Mouse (Mus musculus): ENCODE measurements around the gene Nfkb1. TPM values are rescaled to one million over a fixed set of nuclear protein-coding genes. Genes with fewer than 3 reads are reported as not detected.

The Nfkb1 gene
- total and polyA plus RNA-seq, 3 experiments = 271 to 369 (median 346) TPM

- H3K4me3 ChIP-seq (replicated peaks in 1 of 3; ENCODE audit: low read depth in 2 of 3, low read length in 2 of 3, poor library complexity in 1 of 3) = no peak overlapping the region
- H3K79me2 ChIP-seq (replicated peaks; ENCODE audit: control insufficient read depth, extremely low read depth, insufficient read depth, poor library complexity, severe bottlenecking) = no peaks in the 10 kb centered on the region
- H3K27me3 ChIP-seq (replicated peaks) = peaks cover 4% of the 10 kb centered on the region
- TF ChIP-seq POLR2AphosphoS2 (IDR thresholded peaks at IDR 0.05; ENCODE audit: low read depth, low read length) = no peak
- TF ChIP-seq RCOR1 (conservative IDR thresholded peaks at IDR 0.05; ENCODE audit: low read depth, low read length) = no peak
- H3K4me1 ChIP-seq (ENCODE audit: control insufficient read depth in 1 of 2, insufficient read depth in 2 of 2) = peaks cover 4 to 18% of the 10 kb centered on the region in 2 experiments; a peak in 3 of 4 replicates
- dilution Hi-C loops (cut with MboI; ENCODE audit: extremely low pct_ligation_motif_present, extremely low pct_unique_long_range_greater_than_20kb, low sequenced_read_pairs) = no loop called here
- no peaks in the 10 kb centered on the region for H3K9me3 ChIP-seq (replicated peaks; ENCODE audit: low read length)
- in situ Hi-C loops (cut with MboI; ENCODE audit: low pct_ligation_motif_present, low pct_unique_long_range_greater_than_20kb, low sequenced_read_pairs) = loop anchor here (5.0 kb wide), 1 partner anchor 76 kb away; no protein-coding TSS in a partner anchor
- H3K27ac ChIP-seq (ENCODE audit: insufficient read depth, low read depth) = no peak overlapping the region
- no peaks in the 10 kb centered on the region for H3K36me3 ChIP-seq (replicated peaks in 1 of 2; ENCODE audit: control insufficient read depth in 1 of 2, insufficient read depth in 1 of 2, low read length in 1 of 2)
- no peak overlapping the region for H3K9ac ChIP-seq (ENCODE audit: insufficient read depth, low read depth)
- no peak overlapping the region for H3K4me2 ChIP-seq (ENCODE audit: insufficient read depth, low read depth, poor library complexity, severe bottlenecking)
- DNase-seq (ENCODE audit: extremely low read depth) = no peak
Measured at GRCm38 (mm10) chr3:135703307-135703706, 12.0 kb upstream of the Nfkb1 start.

DNA sequence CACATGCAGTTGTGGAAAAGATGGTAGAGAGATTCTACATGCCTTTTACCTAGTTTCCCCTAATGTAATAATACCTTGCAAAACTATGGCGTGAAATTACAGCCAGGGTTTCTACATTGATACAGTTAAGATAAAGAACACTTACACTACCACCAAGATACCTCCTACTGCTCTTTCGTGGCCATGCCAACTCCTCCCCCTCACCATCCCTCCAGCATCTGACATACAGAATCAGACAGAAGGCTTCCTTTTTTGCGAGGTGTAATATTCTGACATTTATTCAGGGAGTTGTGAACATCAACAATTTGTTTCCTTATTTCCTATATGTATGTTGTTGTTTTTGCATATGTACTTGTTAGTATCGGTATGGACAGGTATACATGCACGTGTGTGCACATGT, 11.3 kb upstream of the Nfkb1 start:
- H3K4me3 ChIP-seq (replicated peaks in 1 of 3; ENCODE audit: low read depth in 2 of 3, low read length in 2 of 3, poor library complexity in 1 of 3) = no peak overlapping the region
- H3K9ac ChIP-seq (ENCODE audit: insufficient read depth, low read depth) = no peak overlapping the region
- no peaks in the 10 kb centered on the region for H3K79me2 ChIP-seq (replicated peaks; ENCODE audit: control insufficient read depth, extremely low read depth, insufficient read depth, poor library complexity, severe bottlenecking)
- no peak for TF ChIP-seq E2F4 (IDR thresholded peaks at IDR 0.05; ENCODE audit: insufficient replicate concordance, low read depth, low read length)
- TF ChIP-seq NRF1 (IDR thresholded peaks at IDR 0.05; ENCODE audit: low read depth, low read length) = no peak
- TF ChIP-seq ZMIZ1 (IDR thresholded peaks at IDR 0.05; ENCODE audit: low read depth, low read length) = no peak
- no peak for TF ChIP-seq MAZ (IDR thresholded peaks at IDR 0.05; ENCODE audit: low read depth, low read length)
- TF ChIP-seq KAT2A (IDR thresholded peaks at IDR 0.05; ENCODE audit: insufficient replicate concordance, low read length) = no peak
- TF ChIP-seq UBTF (IDR thresholded peaks at IDR 0.05; ENCODE audit: low read depth, low read length) = no peak
- TF ChIP-seq PAX5 (IDR thresholded peaks at IDR 0.05; ENCODE audit: low read length) = no peak
- TF ChIP-seq TBP (conservative IDR thresholded peaks at IDR 0.05; ENCODE audit: low read depth, low read length) = no peak
- no peak for TF ChIP-seq SMC3 (IDR thresholded peaks at IDR 0.05; ENCODE audit: low read depth, low read length)
- no peak for TF ChIP-seq USF2 (conservative IDR thresholded peaks at IDR 0.05; ENCODE audit: low read depth, low read length)
- TF ChIP-seq TCF12 (IDR thresholded peaks at IDR 0.05; ENCODE audit: low read depth, low read length) = no peak
- TF ChIP-seq CHD1 (IDR thresholded peaks at IDR 0.05; ENCODE audit: low read depth, low read length) = no peak
- no peak for TF ChIP-seq POLR2AphosphoS2 (IDR thresholded peaks at IDR 0.05; ENCODE audit: low read depth, low read length)
- TF ChIP-seq JUN (IDR thresholded peaks at IDR 0.05; ENCODE audit: insufficient read depth, low read depth, low read length) = no peak
- TF ChIP-seq ELF1 (IDR thresholded peaks at IDR 0.05; ENCODE audit: low read depth, low read length) = no peak
- no peak for TF ChIP-seq MAFK (IDR thresholded peaks at IDR 0.05; ENCODE audit: insufficient replicate concordance, low read length)
- no peak for TF ChIP-seq ZNF384 (IDR thresholded peaks at IDR 0.05; ENCODE audit: low read depth, low read length)
- TF ChIP-seq EP300 (IDR thresholded peaks at IDR 0.05; ENCODE audit: low read length) = no peak
- TF ChIP-seq MAX (IDR thresholded peaks at IDR 0.05; ENCODE audit: low read length) = no peak
- TF ChIP-seq IRF4 (IDR thresholded peaks at IDR 0.05; ENCODE audit: low read depth, low read length) = no peak
- H3K4me1 ChIP-seq (ENCODE audit: control insufficient read depth in 1 of 2, insufficient read depth in 2 of 2) = peaks cover 4 to 18% of the 10 kb centered on the region in 2 experiments; a peak in 3 of 4 replicates
- dilution Hi-C loops (cut with MboI; ENCODE audit: extremely low pct_ligation_motif_present, extremely low pct_unique_long_range_greater_than_20kb, low sequenced_read_pairs) = no loop called here
- H3K27me3 ChIP-seq (replicated peaks) = peaks cover 4% of the 10 kb centered on the region
- in situ Hi-C loops (cut with MboI; ENCODE audit: low pct_ligation_motif_present, low pct_unique_long_range_greater_than_20kb, low sequenced_read_pairs) = loop anchor here (5.0 kb wide), 1 partner anchor 75 kb away; no protein-coding TSS in a partner anchor
- H3K36me3 ChIP-seq (replicated peaks in 1 of 2; ENCODE audit: control insufficient read depth in 1 of 2, insufficient read depth in 1 of 2, low read length in 1 of 2) = no peaks in the 10 kb centered on the region
- H3K4me2 ChIP-seq (ENCODE audit: insufficient read depth, low read depth, poor library complexity, severe bottlenecking) = no peak overlapping the region
- no peaks in the 10 kb centered on the region for H3K9me3 ChIP-seq (replicated peaks; ENCODE audit: low read length)
- H3K27ac ChIP-seq (ENCODE audit: insufficient read depth, low read depth) = no peak overlapping the region
- no peak for DNase-seq (ENCODE audit: extremely low read depth)

Measured in CH12.LX (cell line).